Mouse (Mus musculus): ENCODE measurements at regions not wholly inside any gene's neighbourhood (a gene's known extent, or its start where the extent isn't known, plus 50 kb on each side); places are given as distances from the start of the nearest gene placed in this dataset.

DNA sequence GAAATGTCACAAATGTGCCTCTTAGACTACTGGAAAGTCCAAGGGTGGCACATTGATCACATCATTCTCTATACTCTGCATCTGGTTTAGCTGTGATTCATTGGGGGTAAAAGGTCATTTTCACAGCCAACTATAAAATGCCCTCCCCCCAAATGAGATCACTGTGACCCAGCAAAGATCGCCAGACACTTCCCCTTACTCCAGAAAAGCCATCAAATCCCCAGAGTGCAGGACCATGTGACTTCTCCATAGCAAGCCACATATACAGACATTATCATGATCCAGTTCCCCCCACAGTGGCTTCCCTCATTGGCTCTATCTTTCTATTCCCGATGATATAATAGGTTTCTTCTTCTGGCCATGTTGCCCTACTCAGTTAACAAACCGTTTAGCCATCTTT, 163.6 kb upstream of the Map1b start:
- no peak for TF ChIP-seq CTCF (IDR thresholded peaks at IDR 0.05; ENCODE audit: control insufficient read depth, insufficient read depth, insufficient replicate concordance, low read depth, low read length)
- no peak for TF ChIP-seq POLR2A (IDR thresholded peaks at IDR 0.05; ENCODE audit: control insufficient read depth, low read depth, low read length)

All from testis, adult 2 months (tissue).